Mouse (Mus musculus) limb, embryonic 14.5 days (tissue): ENCODE data around the gene Plvap. TPM values are rescaled to one million over a fixed set of nuclear protein-coding genes. Genes with fewer than 3 reads are reported as not detected.

Experiments
- ATAC-seq: fragments of 200-750 bp; cut with Nextera tagmentation; 2 replicates; pipeline ENCODE4 v1.8.0; 2017; ENCODE audit warnings: low read depth, moderate number of reproducible peaks, moderate TSS enrichment; ENCODE audit not compliant: low FRiP score
- DNase-seq: peaks from one replicate; pipeline ENCODE4 v3.0.0-alpha.2; 2015; ENCODE audit warnings: low spot score
- H3K27ac ChIP-seq: fragments of 300-500 bp; sonication (generic); replicated peaks from 2 replicates; pipeline ENCODE4 v1.5.1; 2014; ENCODE audit warnings: low read depth, mild to moderate bottlenecking, low read length, moderate library complexity, mixed read lengths
- H3K27me3 ChIP-seq: fragments of 300-500 bp; sonication (generic); 2 replicates; pipeline ENCODE4 v1.6.1; 2014; ENCODE audit warnings: low read length, mixed read lengths; ENCODE audit not compliant: control insufficient read depth, insufficient read depth
- H3K36me3 ChIP-seq: fragments of 300-500 bp; sonication (generic); 2 replicates; pipeline ENCODE4 v1.6.1; 2014; ENCODE audit warnings: mild to moderate bottlenecking, low read length, moderate library complexity, mixed read lengths; ENCODE audit not compliant: control insufficient read depth, insufficient read depth
- H3K4me1 ChIP-seq: fragments of 300-500 bp; sonication (generic); 2 replicates; pipeline ENCODE4 v1.6.1; 2014; ENCODE audit warnings: antibody characterized with exemption, low read length, mixed read lengths; ENCODE audit not compliant: control insufficient read depth, insufficient read depth
- H3K4me2 ChIP-seq: fragments of 300-500 bp; sonication (generic); replicated peaks from 2 replicates; pipeline ENCODE4 v1.6.1; 2014; ENCODE audit warnings: low read depth, mild to moderate bottlenecking, low read length, moderate library complexity; ENCODE audit not compliant: severe bottlenecking
- H3K4me3 ChIP-seq: fragments of 300-500 bp; sonication (generic); replicated peaks from 2 replicates; pipeline ENCODE4 v1.5.1; 2014; ENCODE audit warnings: low read length
- H3K9ac ChIP-seq: fragments of 300-500 bp; sonication (generic); 2 replicates; pipeline ENCODE4 v1.6.1; 2014; ENCODE audit warnings: mild to moderate bottlenecking, low read depth, low read length, moderate library complexity; ENCODE audit not compliant: severe bottlenecking
- H3K9me3 ChIP-seq: fragments of 300-500 bp; sonication (generic); 2 replicates; pipeline ENCODE4 v1.6.1; 2016; ENCODE audit warnings: low read length; ENCODE audit not compliant: control insufficient read depth
- POLR2A ChIP-seq: fragments of 200-500 bp; IDR thresholded peaks from 2 replicates; pipeline ENCODE4 v1.8.0; 2012; ENCODE audit warnings: inconsistent platforms, mild to moderate bottlenecking, moderate library complexity, borderline replicate concordance; ENCODE audit not compliant: insufficient read depth, insufficient read length; ENCODE audit errors: extremely low read depth
- WGBS: fragments of 180-500 bp; shearing (Covaris S2); extraction: QIAGEN DNeasy Blood & Tissue Kit; methylation state at CpG from one replicate; pipeline ENCODE4 v1.1.7; 2014; 5-methylcytosine and 5-hydroxymethylcytosine counted together
- polyA plus RNA-seq, 2 experiments: library from polyadenylated mRNA; depleted of rRNA in 1 of 2; stranded (reverse) in 1 of 2; unstranded in 1 of 2; fragments of >200 nt; fragmentation: Nextera tagmentation in 1 of 2; extraction: Ambion mirVana in 1 of 2; gene quantifications; 2 replicates each; pipeline versions ENCODE4 v1.2.1 to v1.2.3; 2012 to 2014

The Plvap gene
- polyA plus RNA-seq, 2 experiments = 53.2 to 59.8 TPM

GRCm38 (mm10) chr8:71456906-71457305, 54.6 kb downstream of the Plvap start:
- no peak overlapping the region for H3K9ac ChIP-seq
- no peak overlapping the region for H3K4me3 ChIP-seq
- H3K27me3 ChIP-seq = no peaks in the 10 kb centered on the region
- H3K4me1 ChIP-seq = no peaks in the 10 kb centered on the region
- H3K36me3 ChIP-seq = peaks cover 48% of the 10 kb centered on the region
- H3K9me3 ChIP-seq = no peaks in the 10 kb centered on the region
- no peak for TF ChIP-seq POLR2A
- DNase-seq = no peak
- no peak overlapping the region for H3K4me2 ChIP-seq
- ATAC-seq = no peak
- H3K27ac ChIP-seq = no peak overlapping the region
- WGBS = 36% methylated on average over 19 of the region's 22 CpGs

DNA sequence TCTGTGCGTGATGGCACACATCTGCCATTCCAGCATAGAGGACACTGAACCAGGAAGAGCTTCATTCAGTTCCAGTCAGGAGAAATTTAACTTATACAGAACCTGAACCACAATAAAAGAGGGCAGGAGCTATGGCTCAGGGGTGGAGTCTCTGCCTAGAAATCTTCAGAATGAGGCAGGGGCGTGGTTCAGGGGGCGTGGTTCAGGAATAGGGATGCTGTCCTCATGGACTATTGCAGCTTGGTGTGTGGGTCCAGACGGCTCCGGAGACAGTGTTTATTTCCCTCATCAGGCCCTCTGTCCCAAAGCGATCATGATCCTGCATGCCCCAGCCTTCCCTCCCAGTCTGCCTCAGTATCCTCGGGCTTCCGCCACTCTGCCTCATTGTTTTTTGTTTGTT, 56.9 kb downstream of the Plvap start:
- H3K4me3 ChIP-seq = no peak overlapping the region
- TF ChIP-seq POLR2A = no peak
- H3K27ac ChIP-seq = no peak overlapping the region
- 83% methylated on average over 8 of the region's 8 CpGs for WGBS
- no peak overlapping the region for H3K9ac ChIP-seq
- no peak overlapping the region for H3K4me2 ChIP-seq
- DNase-seq (no peak), ATAC-seq (no peak)
- no peaks in the 10 kb centered on the region for H3K9me3 ChIP-seq
- H3K27me3 ChIP-seq = no peaks in the 10 kb centered on the region
- peaks cover 31% of the 10 kb centered on the region for H3K36me3 ChIP-seq
- no peaks in the 10 kb centered on the region for H3K4me1 ChIP-seq

GRCm38 (mm10) chr8:71452669-71453068, 58.9 kb downstream of the Plvap start:
- Histone ChIP-seq H3K27me3 (no peaks in the 10 kb centered on the region), H3K4me1 (no peaks in the 10 kb centered on the region), H3K27ac (no peak overlapping the region), H3K9ac (no peak overlapping the region), H3K4me3 (no peak overlapping the region), H3K9me3 (no peaks in the 10 kb centered on the region), H3K4me2 (no peak overlapping the region), H3K36me3 (peaks cover 11% of the 10 kb centered on the region)
- TF ChIP-seq POLR2A = no peak
- DNase-seq (no peak), ATAC-seq (peak; percentile 78)
- WGBS = 76% methylated on average over 2 of the region's 2 CpGs

DNA sequence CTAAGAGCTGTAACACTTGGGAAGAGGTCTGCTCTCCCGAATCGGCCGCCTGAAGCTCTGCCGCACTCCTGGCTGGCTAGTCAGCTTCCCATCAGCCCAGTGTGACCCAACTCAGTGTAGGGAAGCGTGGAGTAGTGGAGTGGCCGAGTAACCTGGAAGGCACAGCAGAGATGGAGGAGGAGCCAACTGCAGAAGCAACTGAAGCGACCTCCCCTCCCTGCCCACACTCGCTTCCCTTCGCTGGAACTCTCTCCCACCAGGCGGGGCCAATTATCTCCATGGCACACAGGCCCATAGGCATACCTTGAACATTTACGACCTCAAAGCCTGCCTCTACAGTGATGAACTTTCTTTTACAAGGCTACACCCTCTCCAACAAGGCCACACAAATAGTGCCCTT, 59.8 kb downstream of the Plvap start:
- WGBS = 37% methylated on average over 11 of the region's 11 CpGs
- ATAC-seq = no peak

DNA sequence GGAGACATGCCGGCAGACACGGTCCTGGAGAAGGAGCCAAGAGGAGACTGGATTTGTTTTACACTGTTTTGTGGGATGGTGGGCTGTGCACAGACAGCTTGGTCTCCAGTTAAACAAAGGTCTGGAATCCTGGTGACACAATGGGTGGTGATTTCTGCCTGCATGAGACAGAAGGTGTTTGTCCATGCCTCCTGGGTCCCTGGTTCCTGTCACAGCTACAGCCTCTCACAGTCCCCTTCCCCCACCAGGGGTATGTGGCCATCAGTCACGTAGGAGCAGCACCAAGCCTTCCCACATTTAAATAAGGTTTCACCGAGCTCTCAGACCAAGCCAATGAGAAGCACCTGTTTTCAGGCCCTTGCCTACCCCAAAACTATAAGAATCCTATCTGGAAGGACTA, 60.2 kb downstream of the Plvap start:
- 66% methylated on average over 4 of the region's 4 CpGs for WGBS
- TF ChIP-seq POLR2A = no peak
- H3K27me3 ChIP-seq = no peaks in the 10 kb centered on the region
- no peaks in the 10 kb centered on the region for H3K9me3 ChIP-seq
- no peak overlapping the region for H3K9ac ChIP-seq
- no peak overlapping the region for H3K4me2 ChIP-seq
- no peak overlapping the region for H3K27ac ChIP-seq
- H3K36me3 ChIP-seq = no peaks in the 10 kb centered on the region
- no peak for ATAC-seq
- no peak overlapping the region for H3K4me3 ChIP-seq
- DNase-seq = no peak
- H3K4me1 ChIP-seq = no peaks in the 10 kb centered on the region

More for the DNA sequence above, 59.8 kb downstream of the Plvap start:
- H3K9ac ChIP-seq = no peak overlapping the region
- no peak for TF ChIP-seq POLR2A
- no peak for DNase-seq
- no peaks in the 10 kb centered on the region for H3K4me1 ChIP-seq
- no peak overlapping the region for H3K4me2 ChIP-seq
- H3K27ac ChIP-seq = no peak overlapping the region
- H3K27me3 ChIP-seq = no peaks in the 10 kb centered on the region
- H3K4me3 ChIP-seq = no peak overlapping the region
- peaks cover 3% of the 10 kb centered on the region; the same call in 1 of the 2 replicates for H3K36me3 ChIP-seq
- H3K9me3 ChIP-seq = no peaks in the 10 kb centered on the region

Other genes starting within 250 kb of the Plvap start
- gene Myo9b, start 239.0 kb downstream of the Plvap start, polyA plus RNA-seq (2012; rRNA removed) = 46.1 and 57.2 TPM in 2 replicates
- 28.7 and 29.4 TPM in 2 replicates for gene Myo9b, start 239.0 kb downstream of the Plvap start, polyA plus RNA-seq (2014; fragmentation: Nextera tagmentation; extraction: Ambion mirVana)
- gene Haus8, start 238.8 kb downstream of the Plvap start, polyA plus RNA-seq (2012; rRNA removed) = 21.7 and 30.8 TPM in 2 replicates
- gene Haus8, start 238.8 kb downstream of the Plvap start, polyA plus RNA-seq (2014; fragmentation: Nextera tagmentation; extraction: Ambion mirVana) = 41.9 and 49.7 TPM in 2 replicates
- 158 and 189 TPM in 2 replicates for gene Use1, start 144.9 kb downstream of the Plvap start, polyA plus RNA-seq (2012; rRNA removed)
- 114 and 128 TPM in 2 replicates for gene Use1, start 144.9 kb downstream of the Plvap start, polyA plus RNA-seq (2014; fragmentation: Nextera tagmentation; extraction: Ambion mirVana)
- gene Ocel1, start 140.5 kb downstream of the Plvap start, polyA plus RNA-seq (2012; rRNA removed) = 4.2 and 4.6 TPM in 2 replicates
- 3.8 and 4.3 TPM in 2 replicates for gene Ocel1, start 140.5 kb downstream of the Plvap start, polyA plus RNA-seq (2014; fragmentation: Nextera tagmentation; extraction: Ambion mirVana)
- 80.8 and 113 TPM in 2 replicates for gene Nr2f6, start 129.8 kb downstream of the Plvap start, polyA plus RNA-seq (2012; rRNA removed)
- 63.1 and 66.9 TPM in 2 replicates for gene Nr2f6, start 129.8 kb downstream of the Plvap start, polyA plus RNA-seq (2014; fragmentation: Nextera tagmentation; extraction: Ambion mirVana)
- gene Ushbp1, start 116.0 kb downstream of the Plvap start, polyA plus RNA-seq (2012; rRNA removed) = 15.7 and 16.7 TPM in 2 replicates
- 7.6 and 9.1 TPM in 2 replicates for gene Ushbp1, start 116.0 kb downstream of the Plvap start, polyA plus RNA-seq (2014; fragmentation: Nextera tagmentation; extraction: Ambion mirVana)
- gene Babam1, start 114.9 kb downstream of the Plvap start, polyA plus RNA-seq (2012; rRNA removed) = 117 and 122 TPM in 2 replicates
- 87.7 and 88.6 TPM in 2 replicates for gene Babam1, start 114.9 kb downstream of the Plvap start, polyA plus RNA-seq (2014; fragmentation: Nextera tagmentation; extraction: Ambion mirVana)
- gene Ankle1, start 105.7 kb downstream of the Plvap start, polyA plus RNA-seq (2012; rRNA removed) = 60.7 and 70.5 TPM in 2 replicates
- gene Ankle1, start 105.7 kb downstream of the Plvap start, polyA plus RNA-seq (2014; fragmentation: Nextera tagmentation; extraction: Ambion mirVana) = 17.0 and 21.8 TPM in 2 replicates
- gene Abhd8, start 48.1 kb downstream of the Plvap start, polyA plus RNA-seq (2012; rRNA removed) = 72.6 and 88.1 TPM in 2 replicates
- gene Abhd8, start 48.1 kb downstream of the Plvap start, polyA plus RNA-seq (2014; fragmentation: Nextera tagmentation; extraction: Ambion mirVana) = 48.6 and 57.1 TPM in 2 replicates
- 62.3 and 70.6 TPM in 2 replicates for gene Mrpl34, start 46.8 kb downstream of the Plvap start, polyA plus RNA-seq (2012; rRNA removed)
- 121 and 130 TPM in 2 replicates for gene Mrpl34, start 46.8 kb downstream of the Plvap start, polyA plus RNA-seq (2014; fragmentation: Nextera tagmentation; extraction: Ambion mirVana)
- gene Dda1, start 42.6 kb downstream of the Plvap start, polyA plus RNA-seq (2012; rRNA removed) = 101 and 127 TPM in 2 replicates
- gene Dda1, start 42.6 kb downstream of the Plvap start, polyA plus RNA-seq (2014; fragmentation: Nextera tagmentation; extraction: Ambion mirVana) = 94.6 and 99.6 TPM in 2 replicates
- 37.2 and 43.3 TPM in 2 replicates for gene Ano8, start 25.8 kb downstream of the Plvap start, polyA plus RNA-seq (2012; rRNA removed)
- 1.8 and 3.0 TPM in 2 replicates for gene Ano8, start 25.8 kb downstream of the Plvap start, polyA plus RNA-seq (2014; fragmentation: Nextera tagmentation; extraction: Ambion mirVana)
- gene Gtpbp3, start 23.6 kb downstream of the Plvap start, polyA plus RNA-seq (2012; rRNA removed) = 41.6 and 59.5 TPM in 2 replicates
- 5.9 and 6.8 TPM in 2 replicates for gene Gtpbp3, start 23.6 kb downstream of the Plvap start, polyA plus RNA-seq (2014; fragmentation: Nextera tagmentation; extraction: Ambion mirVana)
- 1.3 and 1.6 TPM in 2 replicates for gene Ccdc194, start 14.0 kb upstream of the Plvap start, polyA plus RNA-seq (2012; rRNA removed)
- 0.57 and 1.2 TPM in 2 replicates for gene Ccdc194, start 14.0 kb upstream of the Plvap start, polyA plus RNA-seq (2014; fragmentation: Nextera tagmentation; extraction: Ambion mirVana)
- 47.2 and 50.6 TPM in 2 replicates for gene Bst2, start 25.7 kb upstream of the Plvap start, polyA plus RNA-seq (2012; rRNA removed)
- gene Bst2, start 25.7 kb upstream of the Plvap start, polyA plus RNA-seq (2014; fragmentation: Nextera tagmentation; extraction: Ambion mirVana) = 12.4 and 16.5 TPM in 2 replicates
- gene Mvb12a, start 31.2 kb upstream of the Plvap start, polyA plus RNA-seq (2012; rRNA removed) = 107 and 169 TPM in 2 replicates
- gene Mvb12a, start 31.2 kb upstream of the Plvap start, polyA plus RNA-seq (2014; fragmentation: Nextera tagmentation; extraction: Ambion mirVana) = 104 and 107 TPM in 2 replicates
- gene Tmem221, start 47.1 kb upstream of the Plvap start, polyA plus RNA-seq (2012; rRNA removed) = 0.34 and 0.59 TPM in 2 replicates
- gene Tmem221, start 47.1 kb upstream of the Plvap start, polyA plus RNA-seq (2014; fragmentation: Nextera tagmentation; extraction: Ambion mirVana) = 0.48 and 0.89 TPM in 2 replicates
- not detected in 2 replicates for gene Nxnl1, start 54.8 kb upstream of the Plvap start, polyA plus RNA-seq (2012; rRNA removed)
- 0.25 TPM in 1 of 2 replicates, not detected in the other for gene Nxnl1, start 54.8 kb upstream of the Plvap start, polyA plus RNA-seq (2014; fragmentation: Nextera tagmentation; extraction: Ambion mirVana)
- gene Slc27a1, start 57.1 kb upstream of the Plvap start, polyA plus RNA-seq (2012; rRNA removed) = 87.8 and 133 TPM in 2 replicates
- gene Slc27a1, start 57.1 kb upstream of the Plvap start, polyA plus RNA-seq (2014; fragmentation: Nextera tagmentation; extraction: Ambion mirVana) = 24.3 and 25.9 TPM in 2 replicates
- 141 and 216 TPM in 2 replicates for gene Pgls, start 80.4 kb upstream of the Plvap start, polyA plus RNA-seq (2012; rRNA removed)
- 249 and 255 TPM in 2 replicates for gene Pgls, start 80.4 kb upstream of the Plvap start, polyA plus RNA-seq (2014; fragmentation: Nextera tagmentation; extraction: Ambion mirVana)
- gene Fam129c, start 85.9 kb upstream of the Plvap start, polyA plus RNA-seq (2012; rRNA removed) = 7.5 and 7.8 TPM in 2 replicates
- gene Fam129c, start 85.9 kb upstream of the Plvap start, polyA plus RNA-seq (2014; fragmentation: Nextera tagmentation; extraction: Ambion mirVana) = 2.9 and 3.3 TPM in 2 replicates
- 240 and 285 TPM in 2 replicates for gene Colgalt1, start 99.2 kb upstream of the Plvap start, polyA plus RNA-seq (2012; rRNA removed)
- 114 and 116 TPM in 2 replicates for gene Colgalt1, start 99.2 kb upstream of the Plvap start, polyA plus RNA-seq (2014; fragmentation: Nextera tagmentation; extraction: Ambion mirVana)
- gene Unc13a, start 160.0 kb upstream of the Plvap start, polyA plus RNA-seq (2012; rRNA removed) = 0.28 and 0.39 TPM in 2 replicates
- gene Unc13a, start 160.0 kb upstream of the Plvap start, polyA plus RNA-seq (2014; fragmentation: Nextera tagmentation; extraction: Ambion mirVana) = 0.91 and 0.97 TPM in 2 replicates
- 8.0 and 11.1 TPM in 2 replicates for gene Jak3, start 164.5 kb upstream of the Plvap start, polyA plus RNA-seq (2012; rRNA removed)
- gene Jak3, start 164.5 kb upstream of the Plvap start, polyA plus RNA-seq (2014; fragmentation: Nextera tagmentation; extraction: Ambion mirVana) = 5.2 and 5.3 TPM in 2 replicates
- 1.8 and 2.5 TPM in 2 replicates for gene Insl3, start 177.5 kb upstream of the Plvap start, polyA plus RNA-seq (2012; rRNA removed)
- 1.7 TPM in 1 of 2 replicates, not detected in the other for gene Insl3, start 177.5 kb upstream of the Plvap start, polyA plus RNA-seq (2014; fragmentation: Nextera tagmentation; extraction: Ambion mirVana)
- gene B3gnt3, start 190.0 kb upstream of the Plvap start, polyA plus RNA-seq (2012; rRNA removed) = 1.1 and 1.5 TPM in 2 replicates
- gene B3gnt3, start 190.0 kb upstream of the Plvap start, polyA plus RNA-seq (2014; fragmentation: Nextera tagmentation; extraction: Ambion mirVana) = 0.67 and 0.77 TPM in 2 replicates
- 10.4 and 11.0 TPM in 2 replicates for gene Fcho1, start 214.0 kb upstream of the Plvap start, polyA plus RNA-seq (2012; rRNA removed)
- gene Fcho1, start 214.0 kb upstream of the Plvap start, polyA plus RNA-seq (2014; fragmentation: Nextera tagmentation; extraction: Ambion mirVana) = 3.3 and 3.6 TPM in 2 replicates